Mouse (Mus musculus): ENCODE measurements around the gene Eef1a1. TPM values are rescaled to one million over a fixed set of nuclear protein-coding genes. Genes with fewer than 3 reads are reported as not detected.
"Not testable (repeated sequence)": the region's sequence is repeated elsewhere in the genome, so short reads cannot be mapped to it uniquely, and the experiment has no call there.

The Eef1a1 gene
- polyA plus RNA-seq, 1 experiment from 2014 or later, result 3,078 TPM

DNA sequence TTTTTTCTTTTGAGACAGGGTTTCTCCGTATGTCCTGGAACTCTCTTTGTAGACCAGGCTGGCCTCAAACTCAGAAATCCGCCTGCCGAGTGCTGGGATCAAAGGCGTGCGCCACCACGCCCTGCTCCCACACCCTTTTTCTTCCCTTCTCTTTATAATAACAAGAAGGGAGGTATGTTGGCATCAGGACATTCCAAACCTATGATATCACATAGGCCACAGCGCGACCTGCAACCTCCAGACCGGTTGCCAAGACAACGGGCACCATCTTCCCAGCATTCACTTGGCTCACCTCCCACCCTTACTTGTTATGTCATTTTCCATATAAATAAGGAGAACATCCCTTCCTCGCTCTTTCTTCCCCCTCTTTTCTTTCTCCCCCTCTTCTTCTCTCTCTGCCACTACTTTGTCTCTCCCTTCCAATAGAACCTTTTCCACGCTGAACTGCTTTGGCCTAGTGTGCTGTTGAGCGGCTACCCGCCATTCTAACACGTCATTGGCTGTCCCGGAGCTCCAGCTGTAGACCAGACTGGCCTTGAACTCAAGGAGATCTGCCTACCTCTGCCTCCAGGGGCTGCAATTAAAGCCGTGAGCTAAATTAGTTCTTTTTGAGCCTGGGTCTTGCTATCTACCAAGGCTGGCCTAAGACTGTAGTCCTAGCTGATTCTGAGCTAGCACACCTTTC, 36.6 kb upstream of the Eef1a1 start:
- Histone ChIP-seq H3K27me3 (replicated peaks) (no peaks in the 10 kb centered on the region), H3K4me2 (no peak overlapping the region), H3K9ac (no peak overlapping the region), H3K36me3 (peaks cover 5% of the 10 kb centered on the region; the same call in 1 of the 2 replicates), H3K4me1 (peaks cover 23% of the 10 kb centered on the region), H3K4me3 (no peak overlapping the region), H3K27ac (replicated peaks) (no peak overlapping the region), H3K9me3 (no peaks in the 10 kb centered on the region)
- 93% methylated on average over 17 of the region's 17 CpGs for WGBS
- ATAC-seq (ENCODE audit: extremely low read depth, insufficient number of reproducible peaks, low FRiP score, low TSS enrichment), result no peak

DNA sequence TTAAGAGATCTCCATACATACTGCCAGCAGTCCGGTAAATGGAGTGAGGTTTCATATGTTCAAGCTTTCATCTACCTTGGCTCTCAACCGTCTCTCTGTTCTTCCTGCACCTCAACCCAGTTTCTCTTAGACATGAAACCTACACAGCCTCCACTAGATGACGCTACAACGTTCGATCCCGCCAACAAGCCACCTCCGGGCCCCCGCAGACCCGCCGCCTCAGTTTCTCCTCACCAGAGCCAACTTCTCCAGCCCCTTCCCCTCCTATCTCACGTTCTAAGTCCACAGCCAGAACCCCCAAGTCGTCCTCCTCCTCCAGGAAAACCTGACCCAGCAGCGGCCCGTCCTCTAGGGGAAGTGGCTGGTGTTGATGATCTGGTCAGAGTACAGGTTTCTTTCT, 32.7 kb upstream of the Eef1a1 start:
- Histone ChIP-seq H3K4me1 (peaks cover 29% of the 10 kb centered on the region), H3K4me2 (peak overlapping the region; percentile 83), H3K9me3 (no peaks in the 10 kb centered on the region), H3K36me3 (peaks cover 5% of the 10 kb centered on the region; the same call in 1 of the 2 replicates), H3K4me3 (peak overlapping the region; percentile 56), H3K27me3 (replicated peaks) (no peaks in the 10 kb centered on the region), H3K9ac (peak overlapping the region; percentile 80), H3K27ac (replicated peaks) (peak overlapping the region; percentile 83; the same call in 1 of the 2 replicates)
- WGBS, result 30% methylated on average over 14 of the region's 14 CpGs
- ATAC-seq (ENCODE audit: extremely low read depth, insufficient number of reproducible peaks, low FRiP score, low TSS enrichment), result no peak

DNA sequence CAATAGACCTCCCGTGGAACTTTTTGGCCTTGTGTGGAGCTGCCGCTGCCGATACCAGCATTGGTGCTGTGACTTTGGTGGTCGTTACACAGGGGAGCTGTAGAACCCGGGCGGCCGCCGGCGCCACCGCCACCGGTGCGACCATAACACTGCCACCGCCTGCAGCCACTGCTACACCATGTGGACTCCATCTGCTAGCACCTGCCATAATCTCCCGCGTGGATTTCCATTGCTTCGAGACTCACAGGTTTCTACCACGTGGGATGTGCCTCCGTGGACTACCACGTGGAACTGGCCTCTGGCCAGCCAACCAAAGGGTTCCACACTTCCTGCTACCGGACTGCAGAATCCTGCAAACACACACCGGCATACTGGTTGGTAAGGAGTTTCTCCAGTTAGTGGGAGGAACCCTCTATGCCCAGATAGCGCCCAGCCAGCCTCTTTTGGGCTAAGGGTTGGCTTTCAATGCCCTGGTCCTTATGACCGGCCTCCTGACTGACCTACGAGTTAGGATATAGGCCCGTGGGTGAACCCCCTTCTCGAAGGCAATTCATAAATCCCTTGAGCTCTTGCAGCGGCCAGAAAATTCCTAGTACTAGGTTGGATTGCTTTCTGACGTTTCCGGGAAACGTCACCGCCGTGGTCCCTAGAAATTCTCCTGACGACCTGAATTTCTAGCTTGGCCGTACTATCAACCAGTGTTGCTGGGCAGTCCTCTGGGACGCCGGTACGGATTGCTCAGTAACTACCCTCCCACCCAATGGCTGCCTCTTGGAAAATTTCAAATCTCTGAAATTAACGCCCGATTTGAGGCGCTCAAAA, 32.0 kb upstream of the Eef1a1 start:
- Histone ChIP-seq H3K36me3 (peaks cover 5% of the 10 kb centered on the region; the same call in 1 of the 2 replicates), H3K9ac (peak overlapping the region; percentile 80), H3K9me3 (no peaks in the 10 kb centered on the region), H3K27me3 (replicated peaks) (no peaks in the 10 kb centered on the region), H3K4me1 (peaks cover 32% of the 10 kb centered on the region), H3K4me3 (peak overlapping the region; percentile 56), H3K27ac (replicated peaks) (peak overlapping the region; percentile 83), H3K4me2 (peak overlapping the region; percentile 83)
- WGBS, result 1% methylated on average over 40 of the region's 40 CpGs
- peak; percentile 26 for ATAC-seq (ENCODE audit: extremely low read depth, insufficient number of reproducible peaks, low FRiP score, low TSS enrichment)

DNA sequence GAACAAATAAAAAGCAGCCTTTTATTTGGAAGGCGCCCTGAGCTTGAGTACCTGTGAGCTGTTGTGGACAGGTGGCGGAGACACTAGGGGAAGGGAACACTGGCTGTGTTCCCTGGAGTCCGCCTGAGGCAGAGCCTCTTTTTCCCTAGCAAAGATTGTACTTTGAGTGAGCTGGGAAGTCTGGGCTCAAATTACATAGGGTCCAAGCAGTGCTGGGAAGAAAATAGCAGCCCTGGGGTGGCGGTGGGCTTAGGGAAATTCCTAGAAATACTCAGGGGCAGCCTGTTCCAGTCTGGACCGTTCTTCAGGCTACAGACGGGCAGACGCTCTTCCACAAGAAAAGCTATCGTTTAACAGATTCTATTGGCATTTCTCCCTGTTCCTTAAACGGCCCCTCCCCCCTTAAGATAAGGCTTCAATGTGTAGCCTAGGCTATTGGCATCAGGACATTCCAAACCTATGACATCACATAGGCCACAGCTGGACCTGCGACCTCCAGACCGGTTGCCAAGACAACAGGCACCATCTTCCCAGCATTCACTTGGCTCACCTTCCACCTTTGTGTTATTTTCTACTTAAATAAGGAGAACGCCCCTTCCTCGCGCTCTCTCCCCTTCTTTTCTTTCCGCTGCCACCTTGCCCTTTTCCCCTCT, 31.3 kb upstream of the Eef1a1 start:
- Histone ChIP-seq H3K27ac (replicated peaks) (peak overlapping the region; percentile 83), H3K9me3 (no peaks in the 10 kb centered on the region), H3K27me3 (replicated peaks) (no peaks in the 10 kb centered on the region), H3K36me3 (0 out of 2 replicates have a peak, but pooled peaks cover 2% of the 10 kb centered on the region), H3K4me2 (peak overlapping the region; percentile 83), H3K9ac (peak overlapping the region; percentile 80), H3K4me3 (peak overlapping the region; percentile 56), H3K4me1 (peaks cover 34% of the 10 kb centered on the region)
- peak; percentile 44; the same call in 1 of the 2 replicates for ATAC-seq (ENCODE audit: extremely low read depth, insufficient number of reproducible peaks, low FRiP score, low TSS enrichment)
- WGBS, result 5% methylated on average over 15 of the region's 15 CpGs

DNA sequence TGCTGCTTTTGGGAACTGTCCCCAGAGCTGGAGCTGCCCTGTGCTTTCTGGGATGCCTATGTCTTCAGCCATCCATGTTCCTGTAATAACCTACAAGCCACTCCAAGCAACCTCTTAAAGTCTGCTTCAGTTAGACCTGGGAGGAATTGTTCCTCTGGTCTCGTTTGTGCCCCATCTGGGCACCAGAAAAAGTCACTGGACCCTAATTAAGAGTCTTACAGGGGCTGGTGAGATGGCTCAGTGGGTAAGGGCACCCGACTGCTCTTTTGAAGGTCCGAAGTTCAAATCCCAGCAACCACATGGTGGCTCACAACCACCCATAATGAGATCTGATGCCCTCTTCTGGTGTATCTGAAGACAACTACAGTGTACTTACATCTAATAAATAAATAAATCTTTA, 28.3 kb upstream of the Eef1a1 start:
- not testable (repeated sequence) for H3K4me2 ChIP-seq; H3K9ac ChIP-seq; ATAC-seq (ENCODE audit: extremely low read depth, insufficient number of reproducible peaks, low FRiP score, low TSS enrichment); H3K4me3 ChIP-seq; H3K36me3 ChIP-seq; H3K9me3 ChIP-seq; H3K27me3 ChIP-seq (replicated peaks)
- 75% methylated on average over 3 of the region's 3 CpGs for WGBS
- peak overlapping the region; percentile 13; the same call in 1 of the 2 replicates for H3K27ac ChIP-seq (replicated peaks)
- peaks cover 64% of the 10 kb centered on the region for H3K4me1 ChIP-seq

DNA sequence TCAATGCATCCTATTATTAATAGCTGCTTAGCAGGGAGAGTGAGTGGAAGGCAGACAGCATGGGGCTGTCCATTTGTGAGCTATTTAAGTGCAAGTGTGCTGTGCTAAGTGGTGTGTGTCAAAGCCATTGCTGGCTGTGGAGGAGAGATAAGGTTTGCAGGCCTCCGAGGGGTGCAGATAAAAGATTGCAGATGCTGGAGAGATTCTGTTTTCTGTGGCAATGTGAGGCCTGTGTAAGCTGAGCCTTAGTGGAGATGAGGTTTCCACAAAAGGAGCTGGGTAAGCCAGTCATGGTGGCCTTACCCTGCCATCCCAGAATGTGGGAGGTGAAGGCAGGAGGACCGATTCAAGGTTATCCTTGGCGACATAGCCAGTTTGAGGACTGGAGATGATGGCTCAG, 27.2 kb upstream of the Eef1a1 start:
- H3K4me1 ChIP-seq, result peaks cover 60% of the 10 kb centered on the region
- H3K9me3 ChIP-seq, result no peaks in the 10 kb centered on the region
- no peak overlapping the region for H3K4me3 ChIP-seq
- no peaks in the 10 kb centered on the region for H3K27me3 ChIP-seq (replicated peaks)
- peak overlapping the region; percentile 12; the same call in 1 of the 2 replicates for H3K4me2 ChIP-seq
- H3K36me3 ChIP-seq, result no peaks in the 10 kb centered on the region
- peak overlapping the region; percentile 69 for H3K27ac ChIP-seq (replicated peaks)
- 0 out of 2 replicates have a peak overlapping the region, but pooled peaks have one; percentile 10 for H3K9ac ChIP-seq
- 14% methylated on average over 3 of the region's 3 CpGs for WGBS
- ATAC-seq (ENCODE audit: extremely low read depth, insufficient number of reproducible peaks, low FRiP score, low TSS enrichment), result no peak

DNA sequence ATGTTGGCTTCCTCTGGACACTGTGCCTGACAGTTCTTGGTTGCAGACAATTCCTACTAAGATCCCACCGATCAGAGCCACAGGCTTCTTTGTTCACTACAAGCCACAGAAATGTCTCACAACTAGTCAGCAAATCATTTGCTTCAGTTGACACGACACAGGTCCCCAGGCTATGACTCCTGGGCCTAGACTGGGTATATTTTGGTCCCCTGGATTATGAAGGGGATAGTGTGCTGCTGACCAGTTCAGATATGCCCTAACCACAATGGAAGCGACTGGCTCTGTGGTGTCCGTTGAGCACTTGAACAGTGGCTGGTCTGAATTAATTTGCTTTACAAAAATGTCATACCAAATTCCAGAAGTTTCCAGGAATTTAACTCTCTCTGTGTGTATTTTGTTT, 25.7 kb upstream of the Eef1a1 start:
- H3K4me1 ChIP-seq, result peaks cover 52% of the 10 kb centered on the region
- H3K9me3 ChIP-seq, result no peaks in the 10 kb centered on the region
- H3K4me3 ChIP-seq, result no peak overlapping the region
- H3K36me3 ChIP-seq, result no peaks in the 10 kb centered on the region
- WGBS, result 59% methylated on average over 4 of the region's 4 CpGs
- H3K4me2 ChIP-seq, result no peak overlapping the region
- no peak overlapping the region for H3K9ac ChIP-seq
- no peaks in the 10 kb centered on the region for H3K27me3 ChIP-seq (replicated peaks)
- peak overlapping the region; percentile 87 for H3K27ac ChIP-seq (replicated peaks)
- no peak for ATAC-seq (ENCODE audit: extremely low read depth, insufficient number of reproducible peaks, low FRiP score, low TSS enrichment)

DNA sequence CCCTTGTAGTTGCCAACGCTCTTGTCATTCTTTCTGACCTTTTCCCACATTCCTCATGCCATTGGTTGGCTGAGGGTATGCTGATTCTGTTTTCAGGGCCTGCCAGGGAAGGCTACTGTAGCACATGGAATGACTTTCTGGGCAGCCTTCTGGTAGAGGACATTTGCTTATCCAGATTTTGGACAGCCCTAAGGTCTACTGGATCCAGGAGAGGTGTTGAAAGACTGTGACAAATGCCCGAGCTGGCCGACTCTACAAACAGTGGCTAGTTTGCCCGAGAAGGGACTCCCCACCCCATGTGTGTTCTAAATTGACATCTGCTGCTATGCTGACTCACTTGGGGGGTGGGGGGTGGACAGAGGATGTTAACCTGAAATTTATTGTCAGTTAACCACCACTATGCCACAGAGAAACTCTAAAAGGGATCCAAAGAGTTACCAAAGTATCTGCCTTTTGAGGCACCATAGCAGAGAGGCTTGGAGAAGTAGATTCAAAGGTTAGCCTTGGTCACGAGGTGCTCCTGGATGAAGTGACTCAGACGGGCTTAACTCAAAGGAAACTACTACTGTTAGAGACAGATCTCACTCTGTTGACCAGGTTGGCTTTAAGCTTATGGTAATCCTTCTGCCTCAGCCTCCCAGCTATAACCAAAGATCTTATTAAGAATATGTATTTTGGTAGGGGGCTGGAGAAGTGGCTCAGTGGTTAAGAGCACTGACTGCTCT, 25.0 kb upstream of the Eef1a1 start:
- Histone ChIP-seq H3K27ac (replicated peaks) (peak overlapping the region; percentile 87), H3K27me3 (replicated peaks) (no peaks in the 10 kb centered on the region), H3K36me3 (no peaks in the 10 kb centered on the region), H3K4me3 (no peak overlapping the region), H3K4me2 (no peak overlapping the region), H3K9me3 (no peaks in the 10 kb centered on the region), H3K9ac (no peak overlapping the region), H3K4me1 (peaks cover 49% of the 10 kb centered on the region)
- 31% methylated on average over 6 of the region's 6 CpGs for WGBS
- no peak for ATAC-seq (ENCODE audit: extremely low read depth, insufficient number of reproducible peaks, low FRiP score, low TSS enrichment)

DNA sequence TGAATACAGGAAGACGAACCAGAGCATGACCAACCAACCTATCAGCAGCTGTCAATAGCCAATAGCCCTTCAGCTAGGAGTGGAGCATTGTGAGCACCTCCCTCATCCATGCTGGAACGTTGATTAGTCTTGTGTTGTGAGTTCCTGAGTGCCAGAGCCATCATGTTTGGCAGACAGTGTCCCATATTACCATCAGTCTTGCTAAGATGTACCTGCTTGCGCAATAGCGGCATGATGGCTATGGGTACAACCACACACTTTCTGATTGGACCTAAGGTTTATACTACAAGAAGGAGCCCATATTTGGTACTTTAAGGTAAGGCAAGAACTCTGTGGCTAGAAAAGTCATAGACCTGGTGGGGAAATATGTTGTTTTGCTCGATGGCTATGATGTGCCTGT, 22.8 kb upstream of the Eef1a1 start:
- Histone ChIP-seq H3K27me3 (replicated peaks) (no peaks in the 10 kb centered on the region), H3K9ac (no peak overlapping the region), H3K9me3 (no peaks in the 10 kb centered on the region), H3K36me3 (no peaks in the 10 kb centered on the region), H3K27ac (replicated peaks) (peak overlapping the region; percentile 87), H3K4me2 (no peak overlapping the region), H3K4me1 (peaks cover 45% of the 10 kb centered on the region), H3K4me3 (no peak overlapping the region)
- no peak for ATAC-seq (ENCODE audit: extremely low read depth, insufficient number of reproducible peaks, low FRiP score, low TSS enrichment)
- 95% methylated on average over 5 of the region's 5 CpGs for WGBS

DNA sequence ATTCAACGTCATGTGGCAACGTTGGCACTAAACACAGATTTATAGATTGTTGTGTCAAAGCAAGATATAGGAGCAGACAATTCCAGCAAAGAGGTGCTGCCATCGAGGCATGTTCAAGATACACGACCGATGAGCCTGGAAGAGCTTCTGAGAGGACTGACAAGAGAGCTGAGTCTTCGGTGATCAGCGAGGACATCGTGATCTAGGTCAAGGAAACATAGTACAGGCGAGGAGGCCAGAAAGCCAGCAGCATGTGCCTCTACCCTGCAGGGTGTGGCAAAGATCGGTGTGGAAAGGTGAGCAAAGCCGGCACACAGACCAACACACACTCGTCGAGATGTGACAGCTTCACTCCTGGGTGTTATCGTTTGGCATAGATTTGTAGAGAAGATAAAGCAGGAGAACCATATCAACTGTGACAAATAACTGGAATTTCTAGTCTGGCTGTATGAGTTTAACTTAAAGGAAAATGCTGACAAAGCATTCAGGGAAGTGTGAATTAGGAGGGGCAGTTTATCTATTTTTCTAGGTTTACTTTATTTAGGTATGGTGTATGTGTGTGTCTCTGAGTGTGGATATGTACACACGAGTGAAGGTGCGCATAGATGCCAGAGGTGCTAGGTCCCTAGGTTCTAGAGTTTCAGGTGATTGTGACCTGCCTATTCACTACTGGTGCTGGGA, 19.3 kb upstream of the Eef1a1 start:
- Histone ChIP-seq H3K27ac (replicated peaks) (no peak overlapping the region), H3K9ac (no peak overlapping the region), H3K27me3 (replicated peaks) (no peaks in the 10 kb centered on the region), H3K9me3 (no peaks in the 10 kb centered on the region), H3K4me3 (no peak overlapping the region), H3K4me2 (no peak overlapping the region), H3K36me3 (no peaks in the 10 kb centered on the region), H3K4me1 (peaks cover 44% of the 10 kb centered on the region)
- 74% methylated on average over 16 of the region's 16 CpGs for WGBS
- ATAC-seq (ENCODE audit: extremely low read depth, insufficient number of reproducible peaks, low FRiP score, low TSS enrichment), result no peak

All from heart, embryonic 13.5 days (tissue).